Mouse (Mus musculus) left cerebral cortex, postnatal 25 days (tissue): Measurements from ENCODE around the gene Mvd. TPM values are rescaled to one million over a fixed set of nuclear protein-coding genes. Genes with fewer than 3 reads are reported as not detected.

ENCODE experiments used
- DNase-seq, 2 experiments: peaks; one replicate each; pipeline ENCODE4 v3.0.0; 2022; ENCODE audit warnings: low spot score in 2 of 2, mixed read lengths in 1 of 2
- intact Hi-C: fragments of 180-260 bp; cut with DNase I; formaldehyde crosslinking; loops from one replicate; pipeline ENCODE4 v1.15.1; 2025
- total RNA-seq, 2 experiments: library from RNA; stranded (reverse); gene quantifications; 2 replicates each; pipeline ENCODE4 v1.2.3; 2021

Gene Mvd
- total RNA-seq, 2 experiments from 2014 or later: 26.8 to 29.4 TPM

- no peak for DNase-seq
- intact Hi-C loops: loop anchor here (2.0 kb wide), 1 partner anchor 15 kb away; no protein-coding TSS in a partner anchor
Measured at GRCm38 (mm10) chr8:122459990-122460389, 16.8 kb upstream of the Mvd start.

DNA sequence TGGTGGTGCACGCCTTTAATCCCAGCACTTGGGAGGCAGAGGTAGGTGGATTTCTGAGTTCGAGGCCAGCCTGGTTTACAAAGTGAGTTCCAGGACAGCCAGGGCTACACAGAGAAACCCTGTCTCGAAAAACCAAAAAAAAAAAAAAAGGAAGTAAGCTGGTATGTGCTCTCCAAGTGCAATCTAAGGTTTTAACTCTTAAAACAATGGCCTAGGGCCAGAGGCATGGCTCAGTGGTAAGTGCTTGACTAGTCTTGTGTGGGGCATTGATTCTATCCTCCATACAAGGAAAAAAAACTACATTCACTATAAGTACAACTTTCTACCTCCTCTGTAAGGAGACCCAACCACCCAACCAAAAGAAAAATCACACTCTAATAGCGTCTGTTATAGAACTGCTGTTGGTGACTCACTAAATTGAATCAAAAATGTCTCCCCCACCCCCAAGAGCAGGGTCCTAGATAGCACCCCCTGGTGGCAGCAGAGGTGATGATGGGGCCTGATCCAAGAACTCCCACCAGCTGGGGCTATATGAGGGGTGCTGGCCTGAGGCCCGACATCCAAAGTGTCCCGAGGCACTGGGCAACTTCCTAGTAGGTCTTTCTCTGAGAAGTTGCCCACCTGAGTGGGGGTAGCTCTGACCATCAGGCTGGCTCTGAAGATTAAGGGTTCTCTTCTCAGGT is 16.1 kb upstream of the Mvd start:
- DNase-seq: no peak

GRCm38 (mm10) chr8:122457171-122457570 is 13.9 kb upstream of the Mvd start:
- intact Hi-C loops: no loop called here
- no peak for DNase-seq

More for the DNA sequence above, 16.1 kb upstream of the Mvd start:
- intact Hi-C loops: no loop called here

DNA sequence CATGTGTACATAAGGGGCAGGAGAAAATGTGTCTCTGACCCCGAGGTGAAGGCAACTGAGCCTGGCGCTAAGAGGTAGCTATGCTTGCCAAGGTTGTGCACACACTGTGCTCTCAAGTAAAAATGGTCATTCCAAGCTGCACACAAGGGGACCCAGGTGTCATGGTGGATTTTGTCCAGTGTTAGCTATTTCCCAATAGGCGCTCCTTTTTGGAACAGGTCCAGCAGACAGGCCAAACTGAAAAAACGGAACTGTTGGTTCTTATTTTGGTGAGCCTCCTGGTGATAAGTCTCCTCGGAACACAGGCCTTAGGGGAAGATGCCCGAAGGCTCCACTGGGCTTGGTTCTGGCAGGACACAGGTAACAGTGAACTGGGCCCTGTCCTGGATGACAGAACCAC is 11.2 kb upstream of the Mvd start:
- no peak for DNase-seq
- intact Hi-C loops: no loop called here

- intact Hi-C loops: no loop called here
- DNase-seq: no peak
Measured at GRCm38 (mm10) chr8:122452154-122452553, 8.9 kb upstream of the Mvd start.

DNA sequence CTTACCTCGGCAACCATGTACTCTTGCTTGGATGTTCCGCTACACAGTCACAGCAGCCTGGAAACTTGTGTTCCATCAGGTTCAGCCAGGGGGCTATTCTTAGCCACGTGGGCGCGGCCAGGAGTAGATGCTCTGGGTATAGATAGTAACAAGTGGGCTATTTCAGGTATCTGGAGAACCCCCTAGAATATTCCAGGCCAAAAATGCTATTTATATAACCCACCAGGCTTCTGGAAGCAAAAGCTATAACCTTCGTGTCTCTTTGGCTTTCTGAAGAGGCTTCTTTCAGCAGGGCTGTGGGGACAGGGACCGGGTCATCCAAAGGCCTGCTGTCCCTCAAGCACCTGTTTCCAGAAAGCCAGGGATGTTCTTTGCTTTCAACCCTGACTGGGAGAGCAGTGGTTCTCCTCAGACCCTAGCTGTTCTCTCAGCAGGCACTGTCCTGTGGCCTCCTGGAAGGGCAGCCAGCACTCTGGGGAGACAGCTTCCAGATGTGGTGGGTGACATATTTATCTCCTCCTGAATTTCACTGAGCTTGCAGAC is 8.0 kb upstream of the Mvd start:
- intact Hi-C loops: no loop called here

DNA sequence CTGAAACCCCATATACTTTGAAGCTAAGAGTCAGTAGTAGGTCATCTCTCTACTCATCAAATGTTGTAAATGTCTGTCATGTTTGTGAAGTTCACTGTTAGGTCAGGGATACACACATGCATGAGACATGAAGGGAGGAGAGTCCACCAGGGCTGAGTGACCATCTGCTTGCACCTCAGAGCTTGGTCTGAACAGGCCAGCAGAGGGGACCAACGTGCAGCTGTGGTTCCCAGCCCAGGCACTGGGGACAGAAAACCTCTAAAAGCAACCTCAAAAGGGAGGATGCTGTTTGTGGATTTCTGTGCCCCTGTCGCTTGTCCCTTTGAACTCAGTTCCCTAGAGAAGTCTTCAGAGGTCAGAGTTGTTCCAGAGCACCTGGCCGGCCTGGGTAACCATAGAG is 2.0 kb upstream of the Mvd start:
- DNase-seq: no peak
- intact Hi-C loops: loop anchor here (10.0 kb wide), 1 partner anchor 160 kb away; the partner anchor contains the start of gene Zfpm1

More for the DNA sequence above, 8.0 kb upstream of the Mvd start:
- no peak for DNase-seq

DNA sequence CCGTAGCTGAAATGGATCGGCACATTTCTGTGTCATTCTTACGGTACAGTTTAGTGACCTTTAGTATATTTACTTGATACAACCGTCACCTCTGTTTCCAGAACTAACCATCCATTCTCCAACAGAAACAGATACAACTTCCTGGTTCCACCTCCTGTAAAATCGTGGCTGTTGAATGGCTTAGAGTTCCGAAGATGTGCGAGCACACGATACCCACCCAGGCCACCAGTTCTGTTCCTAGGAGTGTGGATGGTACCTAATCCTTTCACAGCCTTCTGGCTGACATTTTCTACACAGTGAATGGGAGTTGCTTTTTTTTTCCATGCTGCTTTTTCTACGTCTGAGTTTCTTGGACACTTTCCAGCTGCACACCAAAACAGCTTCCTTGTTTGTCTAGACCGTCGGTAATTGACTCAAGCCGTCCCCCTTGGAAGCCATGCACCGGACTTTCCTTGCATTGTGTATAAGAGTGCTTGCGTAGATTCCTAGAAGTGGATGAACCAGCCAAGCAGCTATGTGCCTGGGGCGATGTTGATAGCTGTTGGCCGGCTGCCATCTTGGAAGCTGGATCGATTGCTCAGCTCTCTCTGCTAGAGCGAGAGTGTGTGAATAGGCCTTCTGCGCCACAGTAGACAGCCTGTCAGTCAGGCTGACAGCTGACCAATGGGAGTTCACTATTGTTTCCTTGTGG is 981 bp upstream of the Mvd start:
- DNase-seq: peak; percentile 81 to 87
- intact Hi-C loops: loop anchor here (5.0 to 10.0 kb wide), 2 partner anchors 108 to 159 kb away; partner anchors contain the start of genes Piezo1 and Zfpm1

DNA sequence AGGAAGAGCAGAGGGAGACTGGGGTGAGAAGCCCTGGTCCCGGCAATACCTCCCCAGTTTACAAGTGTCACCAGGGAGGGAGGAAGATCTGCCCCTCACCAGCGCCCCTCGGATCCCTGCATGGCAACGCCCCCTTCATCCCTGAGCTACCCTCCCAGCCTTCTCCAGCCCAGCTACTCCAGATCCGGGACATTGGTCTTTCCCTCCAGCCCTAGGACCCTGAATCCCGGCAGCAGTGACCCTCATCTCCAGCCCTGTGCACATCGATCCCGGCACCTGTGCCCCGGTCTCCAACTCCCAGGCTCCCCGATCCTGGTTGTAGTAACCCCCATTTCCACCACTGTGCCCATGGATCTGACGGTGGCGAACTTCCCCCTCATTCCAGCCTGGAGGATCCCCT is 441 bp downstream of the Mvd start:
- intact Hi-C loops: loop anchor here (2.0 to 10.0 kb wide), 3 partner anchors 34 to 158 kb away; partner anchors contain the start of genes Ctu2, Piezo1, Rnf166 and Zfpm1
- DNase-seq: no peak

- DNase-seq: no peak
- intact Hi-C loops: loop anchor here (2.0 to 10.0 kb wide), 3 partner anchors 34 to 158 kb away; partner anchors contain the start of genes Ctu2, Piezo1, Rnf166 and Zfpm1
Measured at GRCm38 (mm10) chr8:122442356-122442755, 866 bp downstream of the Mvd start.

GRCm38 (mm10) chr8:122441326-122441725 is 1.9 kb downstream of the Mvd start:
- intact Hi-C loops: loop anchor here (5.0 to 10.0 kb wide), 2 partner anchors 111 to 157 kb away; partner anchors contain the start of genes Piezo1 and Zfpm1
- no peak for DNase-seq

DNA sequence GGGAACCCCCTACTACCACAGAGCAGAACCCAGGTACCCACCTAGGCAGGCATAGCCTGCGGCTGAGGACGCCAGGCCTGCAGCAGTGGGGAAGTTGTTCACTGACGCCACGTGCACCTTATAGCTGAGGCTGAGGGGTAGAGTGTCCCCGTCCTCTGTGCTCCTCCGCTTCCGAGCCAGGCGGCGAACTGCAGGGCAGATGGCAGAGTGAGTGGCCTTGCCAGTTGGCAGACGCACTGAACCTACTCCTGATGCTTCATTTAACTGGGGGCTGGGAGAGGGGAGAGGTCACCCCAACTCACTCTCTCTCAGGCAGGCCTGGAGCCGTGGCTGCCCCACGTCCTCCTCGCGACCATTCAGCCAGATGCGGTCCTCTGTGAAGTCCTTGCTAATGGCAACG is 3.9 kb downstream of the Mvd start:
- DNase-seq: no peak
- intact Hi-C loops: no loop called here

DNA sequence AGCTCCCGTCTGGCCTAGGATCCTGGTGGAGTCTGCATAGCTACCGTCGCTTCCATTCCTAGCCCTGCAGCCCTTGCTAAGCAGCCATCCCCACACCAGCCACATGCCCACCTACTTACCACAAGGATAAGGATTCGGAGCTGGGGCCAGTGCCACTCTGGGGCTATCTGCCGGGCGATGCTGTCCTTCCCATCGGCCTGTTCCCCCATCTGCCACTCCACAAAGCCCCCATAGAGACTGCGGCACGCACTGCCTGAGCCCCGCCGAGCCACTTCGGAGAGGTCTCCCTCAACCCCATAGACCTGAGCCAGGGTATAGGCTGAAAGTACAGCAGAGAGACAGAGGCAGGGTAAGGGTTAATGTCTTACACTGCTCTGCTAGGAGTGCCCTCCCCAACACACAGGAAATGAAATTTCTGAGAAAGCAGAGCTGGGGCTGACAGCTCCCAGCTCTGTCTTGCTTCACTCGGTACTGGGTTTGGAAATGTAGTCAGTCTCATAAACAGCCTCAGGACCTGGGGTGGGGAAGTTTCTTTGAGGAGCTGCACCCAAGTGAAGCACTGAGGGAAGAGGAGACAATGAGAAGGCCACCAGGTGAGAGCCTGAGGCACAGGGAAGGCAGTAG is 5.4 kb downstream of the Mvd start:
- no peak for DNase-seq
- intact Hi-C loops: no loop called here

DNA sequence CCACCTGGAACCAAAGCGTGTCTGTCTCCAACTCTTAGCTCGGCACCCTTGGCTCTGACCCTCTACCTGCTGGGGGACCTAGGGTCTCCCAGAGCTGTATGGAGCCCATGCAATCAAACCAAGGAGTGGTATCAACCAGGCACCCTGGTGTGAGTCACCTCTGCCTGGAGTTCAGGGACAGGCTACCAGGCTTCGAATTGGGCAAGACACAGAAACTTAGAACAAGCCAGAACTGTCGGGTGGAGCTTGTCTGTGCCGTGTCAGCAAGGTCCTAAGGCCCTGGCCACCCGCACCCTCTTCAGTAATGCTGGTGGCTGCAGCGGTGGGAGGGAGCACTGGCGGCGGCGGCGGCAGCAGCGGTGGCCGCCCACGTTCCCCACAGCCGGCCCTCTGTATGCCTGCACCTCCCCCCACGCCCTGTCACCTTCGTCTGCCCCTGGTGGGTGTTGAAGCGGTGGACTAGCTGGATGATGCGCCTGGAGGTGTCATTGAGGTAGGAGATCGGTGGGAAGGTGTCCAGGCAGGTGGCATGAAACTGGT is 6.6 kb downstream of the Mvd start:
- intact Hi-C loops: no loop called here
- DNase-seq: no peak

- no peak for DNase-seq
- intact Hi-C loops: no loop called here
Measured at GRCm38 (mm10) chr8:122436146-122436545, 7.1 kb downstream of the Mvd start.

GRCm38 (mm10) chr8:122435375-122435774 is 7.8 kb downstream of the Mvd start:
- intact Hi-C loops: no loop called here

GRCm38 (mm10) chr8:122433269-122433905 is 9.8 kb downstream of the Mvd start:
- DNase-seq: no peak
- intact Hi-C loops: no loop called here

More at GRCm38 (mm10) chr8:122435375-122435774, 7.8 kb downstream of the Mvd start:
- no peak for DNase-seq

DNA sequence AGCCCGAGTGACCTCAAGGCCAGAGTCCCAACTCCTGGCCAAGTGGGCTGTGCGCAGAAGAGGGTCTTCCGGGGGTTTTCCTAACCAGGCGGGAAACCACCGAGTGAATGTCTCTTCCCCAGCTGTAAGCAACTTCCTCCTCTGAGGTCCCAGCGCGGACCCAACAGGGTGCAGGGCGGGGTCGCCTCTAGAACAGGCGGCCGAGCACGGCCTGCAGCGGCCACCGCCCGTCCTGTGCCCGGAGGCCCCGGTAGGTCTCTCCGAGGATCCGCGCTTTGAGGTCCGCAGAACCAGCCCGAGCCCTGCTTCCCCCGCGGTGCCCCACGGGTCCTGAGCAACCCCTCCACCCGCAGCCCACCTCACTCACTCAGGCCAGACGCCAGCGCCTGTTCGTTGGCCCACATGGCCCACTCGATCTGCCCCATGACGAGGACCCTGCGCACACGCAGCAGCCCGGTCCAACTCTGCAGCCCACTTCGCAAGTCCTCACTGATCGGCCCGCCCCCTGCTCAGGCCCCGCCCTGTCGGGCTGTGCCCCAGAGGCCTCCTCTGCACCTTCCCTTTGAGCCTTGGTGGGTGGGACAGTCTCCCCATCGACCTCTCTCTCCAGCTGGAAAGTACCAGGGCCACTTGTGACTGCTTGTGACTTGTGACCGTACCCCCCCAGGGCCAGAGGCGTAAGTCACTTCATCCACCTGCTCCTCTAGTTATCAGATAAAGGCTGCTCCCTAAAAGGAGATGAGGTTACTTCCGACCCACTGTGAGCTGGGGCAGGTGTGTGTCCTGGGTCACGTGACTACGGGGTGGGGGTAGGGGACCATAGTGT is 10.6 kb downstream of the Mvd start, which contains the start of gene Cyba:
Cyba (minus strand) TSS at position 488 of the 826 bp plus-strand sequence.
- intact Hi-C loops: no loop called here
- DNase-seq: no peak
